Mouse (Mus musculus): ENCODE data around the gene Ssbp2.

Gene Ssbp2

GRCm38 (mm10) chr13:91636814-91637213 lies 176.7 kb downstream of the Ssbp2 start:
- DNase-seq = peak; percentile 90

GRCm38 (mm10) chr13:91638836-91639235 lies 178.8 kb downstream of the Ssbp2 start:
- no peak for DNase-seq

GRCm38 (mm10) chr13:91640219-91640618 lies 180.1 kb downstream of the Ssbp2 start:
- DNase-seq = no peak

GRCm38 (mm10) chr13:91648240-91648639 lies 188.2 kb downstream of the Ssbp2 start:
- peak; percentile 23 for DNase-seq

GRCm38 (mm10) chr13:91649926-91650325 lies 189.8 kb downstream of the Ssbp2 start:
- DNase-seq = no peak

GRCm38 (mm10) chr13:91661068-91661795 lies 201.1 kb downstream of the Ssbp2 start:
- no peak for DNase-seq

- DNase-seq = no peak
Observed at GRCm38 (mm10) chr13:91662751-91663150, 202.7 kb downstream of the Ssbp2 start.

- DNase-seq = no peak
Observed at GRCm38 (mm10) chr13:91673241-91673640, 213.2 kb downstream of the Ssbp2 start.

- DNase-seq = no peak
Observed at GRCm38 (mm10) chr13:91680764-91681437, 220.8 kb downstream of the Ssbp2 start.

GRCm38 (mm10) chr13:91681474-91681873 lies 221.4 kb downstream of the Ssbp2 start:
- no peak for DNase-seq

- DNase-seq = no peak
Observed at GRCm38 (mm10) chr13:91690118-91690517, 230.0 kb downstream of the Ssbp2 start.

- no peak for DNase-seq
Observed at GRCm38 (mm10) chr13:91693615-91694014, 233.5 kb downstream of the Ssbp2 start.

- DNase-seq = no peak
Observed at GRCm38 (mm10) chr13:91695406-91695805, 235.3 kb downstream of the Ssbp2 start.

GRCm38 (mm10) chr13:91696109-91696645 lies 236.1 kb downstream of the Ssbp2 start:
- DNase-seq = no peak

GRCm38 (mm10) chr13:91697011-91697410 lies 236.9 kb downstream of the Ssbp2 start:
- peak; percentile 49 for DNase-seq

GRCm38 (mm10) chr13:91702337-91702736 lies 242.3 kb downstream of the Ssbp2 start:
- DNase-seq = no peak

- no peak for DNase-seq
Observed at GRCm38 (mm10) chr13:91719487-91719886, 259.4 kb downstream of the Ssbp2 start.

GRCm38 (mm10) chr13:91723108-91723735 lies 263.1 kb downstream of the Ssbp2 start:
- no peak for DNase-seq

GRCm38 (mm10) chr13:91723736-91724119 lies 263.6 kb downstream of the Ssbp2 start:
- DNase-seq = no peak

- DNase-seq = no peak
Observed at GRCm38 (mm10) chr13:91724211-91724610, 264.1 kb downstream of the Ssbp2 start.

GRCm38 (mm10) chr13:91725130-91725529 lies 265.0 kb downstream of the Ssbp2 start:
- DNase-seq = no peak

GRCm38 (mm10) chr13:91727899-91728298 lies 267.8 kb downstream of the Ssbp2 start:
- DNase-seq = no peak

GRCm38 (mm10) chr13:91737191-91737590 lies 277.1 kb downstream of the Ssbp2 start:
- no peak for DNase-seq

- DNase-seq = no peak
Observed at GRCm38 (mm10) chr13:91740851-91741250, 280.8 kb downstream of the Ssbp2 start.
